Mouse (Mus musculus): ENCODE results near the gene Gm42674. TPM values are rescaled to one million over a fixed set of nuclear protein-coding genes. Genes with fewer than 3 reads are reported as not detected.

The Gm42674 gene
- polyA plus RNA-seq, 1 experiment from 2014 or later: not detected

GRCm38 (mm10) chr3:90600458-90601195 is 1.1 kb upstream of the Gm42674 start:
- ATAC-seq: no peak
- no peak overlapping the region for H3K4me3 ChIP-seq (ENCODE audit: low read depth, low read length)
- no peaks in the 10 kb centered on the region for H3K36me3 ChIP-seq (replicated peaks; ENCODE audit: insufficient read depth, low read length)
- no peak overlapping the region for H3K4me2 ChIP-seq (ENCODE audit: low read depth, low read length)
- H3K27me3 ChIP-seq (ENCODE audit: insufficient read depth, low read length): no peaks in the 10 kb centered on the region
- no peak overlapping the region for H3K27ac ChIP-seq (ENCODE audit: low read depth)
- H3K4me1 ChIP-seq (ENCODE audit: insufficient read depth): no peaks in the 10 kb centered on the region
- 71% methylated on average over 8 of the region's 8 CpGs for WGBS (ENCODE audit: insufficient replicate concordance)
- no peak overlapping the region for H3K9ac ChIP-seq (replicated peaks)
- H3K9me3 ChIP-seq (ENCODE audit: low read length): no peaks in the 10 kb centered on the region
- no peak for TF ChIP-seq EP300 (IDR thresholded peaks at IDR 0.05; ENCODE audit: low read depth)
- no peak for TF ChIP-seq CTCF (IDR thresholded peaks at IDR 0.05; ENCODE audit: low read depth)
- DNase-seq: no peak

GRCm38 (mm10) chr3:90603623-90604022 is 1.9 kb downstream of the Gm42674 start, which contains the start of gene S100a4:
Gene S100a4, plus strand, starts transcription at chr3:90603771.
- DNase-seq (no peak), ATAC-seq (no peak)
- WGBS (ENCODE audit: insufficient replicate concordance): 24% methylated on average over 3 of the region's 3 CpGs
- Histone ChIP-seq H3K27me3 (ENCODE audit: insufficient read depth, low read length) (no peaks in the 10 kb centered on the region), H3K9ac (replicated peaks) (no peak within 1 kb of the TSS), H3K4me2 (ENCODE audit: low read depth, low read length) (no peak within 1 kb of the TSS), H3K9me3 (ENCODE audit: low read length) (no peaks in the 10 kb centered on the region), H3K4me1 (ENCODE audit: insufficient read depth) (no peaks in the 10 kb centered on the region), H3K4me3 (ENCODE audit: low read depth, low read length) (no peak within 1 kb of the TSS), H3K27ac (ENCODE audit: low read depth) (no peak within 1 kb of the TSS), H3K36me3 (replicated peaks; ENCODE audit: insufficient read depth, low read length) (no peaks in the 10 kb centered on the region)
- TF ChIP-seq EP300 (IDR thresholded peaks at IDR 0.05; ENCODE audit: low read depth) (no peak), CTCF (IDR thresholded peaks at IDR 0.05; ENCODE audit: low read depth) (no peak)

GRCm38 (mm10) chr3:90604416-90604815 is 2.7 kb downstream of the Gm42674 start:
- no peak for ATAC-seq
- WGBS (ENCODE audit: insufficient replicate concordance): 84% methylated on average over 4 of the region's 4 CpGs
- Histone ChIP-seq H3K4me1 (ENCODE audit: insufficient read depth) (no peaks in the 10 kb centered on the region), H3K4me3 (ENCODE audit: low read depth, low read length) (no peak overlapping the region), H3K4me2 (ENCODE audit: low read depth, low read length) (no peak overlapping the region), H3K36me3 (replicated peaks; ENCODE audit: insufficient read depth, low read length) (no peaks in the 10 kb centered on the region), H3K9ac (replicated peaks) (no peak overlapping the region), H3K27ac (ENCODE audit: low read depth) (no peak overlapping the region), H3K9me3 (ENCODE audit: low read length) (no peaks in the 10 kb centered on the region), H3K27me3 (ENCODE audit: insufficient read depth, low read length) (no peaks in the 10 kb centered on the region)
- no peak for DNase-seq
- no peak for TF ChIP-seq CTCF (IDR thresholded peaks at IDR 0.05; ENCODE audit: low read depth)
- TF ChIP-seq EP300 (IDR thresholded peaks at IDR 0.05; ENCODE audit: low read depth): no peak

GRCm38 (mm10) chr3:90605049-90605448 is 3.3 kb downstream of the Gm42674 start:
- DNase-seq (no peak), ATAC-seq (no peak)
- H3K27ac ChIP-seq (ENCODE audit: low read depth): no peak overlapping the region

GRCm38 (mm10) chr3:90605736-90606135 is 4.0 kb downstream of the Gm42674 start:
- Histone ChIP-seq H3K9ac (replicated peaks) (no peak overlapping the region), H3K4me3 (ENCODE audit: low read depth, low read length) (no peak overlapping the region), H3K36me3 (replicated peaks; ENCODE audit: insufficient read depth, low read length) (no peaks in the 10 kb centered on the region), H3K4me2 (ENCODE audit: low read depth, low read length) (no peak overlapping the region), H3K27ac (ENCODE audit: low read depth) (no peak overlapping the region), H3K27me3 (ENCODE audit: insufficient read depth, low read length) (no peaks in the 10 kb centered on the region), H3K9me3 (ENCODE audit: low read length) (no peaks in the 10 kb centered on the region), H3K4me1 (ENCODE audit: insufficient read depth) (no peaks in the 10 kb centered on the region)
- ATAC-seq (no peak), DNase-seq (no peak)
- TF ChIP-seq EP300 (IDR thresholded peaks at IDR 0.05; ENCODE audit: low read depth) (no peak), CTCF (IDR thresholded peaks at IDR 0.05; ENCODE audit: low read depth) (no peak)
- WGBS (ENCODE audit: insufficient replicate concordance): 68% methylated on average over 2 of the region's 2 CpGs

More at GRCm38 (mm10) chr3:90605049-90605448, 3.3 kb downstream of the Gm42674 start:
- Histone ChIP-seq H3K4me2 (ENCODE audit: low read depth, low read length) (no peak overlapping the region), H3K9me3 (ENCODE audit: low read length) (no peaks in the 10 kb centered on the region), H3K4me1 (ENCODE audit: insufficient read depth) (no peaks in the 10 kb centered on the region), H3K9ac (replicated peaks) (no peak overlapping the region), H3K36me3 (replicated peaks; ENCODE audit: insufficient read depth, low read length) (no peaks in the 10 kb centered on the region), H3K27me3 (ENCODE audit: insufficient read depth, low read length) (no peaks in the 10 kb centered on the region), H3K4me3 (ENCODE audit: low read depth, low read length) (no peak overlapping the region)
- TF ChIP-seq EP300 (IDR thresholded peaks at IDR 0.05; ENCODE audit: low read depth): no peak
- TF ChIP-seq CTCF (IDR thresholded peaks at IDR 0.05; ENCODE audit: low read depth): no peak
- WGBS (ENCODE audit: insufficient replicate concordance): 35% methylated on average over 3 of the region's 3 CpGs

- H3K4me2 ChIP-seq (ENCODE audit: low read depth, low read length): no peak overlapping the region
- no peak overlapping the region for H3K9ac ChIP-seq (replicated peaks)
- no peak overlapping the region for H3K4me3 ChIP-seq (ENCODE audit: low read depth, low read length)
- DNase-seq (no peak), ATAC-seq (no peak)
- no peak overlapping the region for H3K27ac ChIP-seq (ENCODE audit: low read depth)
- 79% methylated on average over 6 of the region's 6 CpGs for whole genome bisulfite sequencing (ENCODE audit: insufficient replicate concordance)
- H3K9me3 ChIP-seq (ENCODE audit: low read length): no peaks in the 10 kb centered on the region
- TF ChIP-seq EP300 (IDR thresholded peaks at IDR 0.05; ENCODE audit: low read depth) (no peak), CTCF (IDR thresholded peaks at IDR 0.05; ENCODE audit: low read depth) (no peak)
- H3K36me3 ChIP-seq (replicated peaks; ENCODE audit: insufficient read depth, low read length): no peaks in the 10 kb centered on the region
- no peaks in the 10 kb centered on the region for H3K27me3 ChIP-seq (ENCODE audit: insufficient read depth, low read length)
- no peaks in the 10 kb centered on the region for H3K4me1 ChIP-seq (ENCODE audit: insufficient read depth)
These were observed 4.5 kb downstream of the Gm42674 start for GRCm38 (mm10) chr3:90606185-90606584.
